Mouse (Mus musculus): Measurements from ENCODE around the gene Cers6. TPM values are rescaled to one million over a fixed set of nuclear protein-coding genes. Genes with fewer than 3 reads are reported as not detected.

Cers6 gene
- total RNA-seq, 2 experiments from 2014 or later: 96.5 to 109 TPM

- peak; percentile 46 to 55 for DNase-seq
These were observed 23.3 kb downstream of the Cers6 start for GRCm38 (mm10) chr2:68884573-68884972.

- no peak for DNase-seq
These were observed 24.0 kb downstream of the Cers6 start for GRCm38 (mm10) chr2:68885206-68885605.

DNA sequence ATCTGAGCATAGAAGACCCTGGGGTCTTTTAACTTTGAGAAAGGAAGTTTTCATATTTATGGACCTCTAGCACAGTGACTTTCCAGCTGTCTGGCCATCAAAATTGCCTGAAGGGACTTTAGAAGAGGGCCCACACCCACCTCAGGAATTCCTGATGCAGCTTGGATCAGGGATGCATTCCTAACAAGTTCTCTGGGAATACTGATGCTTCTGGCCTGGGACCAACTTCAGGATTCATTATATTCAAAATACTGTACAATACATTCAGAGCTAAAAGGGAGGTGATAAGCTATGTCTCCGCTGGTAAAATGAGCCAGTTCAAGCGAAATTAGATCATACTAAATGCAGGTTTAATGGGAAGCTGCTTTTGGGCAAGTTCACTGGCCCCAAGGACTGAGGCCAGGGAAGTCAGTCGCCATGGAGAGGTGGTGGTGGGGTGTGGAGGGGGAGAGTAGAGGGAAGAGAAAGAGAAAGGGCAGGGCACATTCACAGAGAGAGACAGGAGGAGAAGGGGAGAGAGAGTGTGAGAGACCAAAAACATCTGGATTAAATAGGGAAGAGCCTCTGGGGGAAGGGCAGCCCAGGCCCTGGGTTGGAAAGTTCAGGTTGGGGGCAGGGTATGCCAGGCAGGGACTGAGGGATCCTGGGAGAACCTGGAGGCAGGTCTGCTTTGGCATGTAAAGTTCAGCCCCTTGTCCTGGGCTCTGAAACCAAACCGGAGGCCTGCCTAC lies 24.7 kb downstream of the Cers6 start:
- DNase-seq: no peak

- no peak for DNase-seq
These were observed 25.4 kb downstream of the Cers6 start for GRCm38 (mm10) chr2:68886661-68887060.

DNA sequence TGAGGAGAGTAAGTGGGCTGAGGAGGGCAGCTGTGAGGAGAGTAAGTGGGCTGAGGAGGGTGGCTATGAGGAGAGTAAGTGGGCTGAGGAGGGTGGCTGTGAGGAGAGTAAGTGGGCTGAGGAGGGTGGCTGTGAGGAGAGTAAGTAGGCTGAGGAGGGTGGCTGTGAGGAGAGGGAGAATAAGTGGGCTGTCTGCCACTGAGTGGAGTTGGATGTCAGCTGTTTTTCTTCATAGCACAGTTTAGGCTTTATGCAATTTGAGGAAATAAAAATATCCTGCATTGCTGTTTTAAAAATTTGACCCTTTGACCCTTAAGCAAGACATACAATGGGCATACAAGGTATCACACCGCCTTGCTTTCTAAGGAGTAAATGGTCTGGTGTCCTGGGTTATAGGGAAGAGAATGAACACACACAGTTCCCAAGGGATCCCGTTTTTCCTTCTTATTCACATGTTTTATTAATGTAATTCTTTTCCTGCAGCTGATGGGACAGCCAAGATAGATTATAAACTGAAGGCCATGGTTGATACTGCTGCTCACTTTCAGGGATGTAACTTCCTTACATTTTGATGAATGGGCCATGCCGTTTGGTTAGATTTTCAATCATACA lies 27.0 kb downstream of the Cers6 start:
- DNase-seq: no peak

- DNase-seq: no peak
These were observed 28.5 kb downstream of the Cers6 start for GRCm38 (mm10) chr2:68889661-68890170.

DNA sequence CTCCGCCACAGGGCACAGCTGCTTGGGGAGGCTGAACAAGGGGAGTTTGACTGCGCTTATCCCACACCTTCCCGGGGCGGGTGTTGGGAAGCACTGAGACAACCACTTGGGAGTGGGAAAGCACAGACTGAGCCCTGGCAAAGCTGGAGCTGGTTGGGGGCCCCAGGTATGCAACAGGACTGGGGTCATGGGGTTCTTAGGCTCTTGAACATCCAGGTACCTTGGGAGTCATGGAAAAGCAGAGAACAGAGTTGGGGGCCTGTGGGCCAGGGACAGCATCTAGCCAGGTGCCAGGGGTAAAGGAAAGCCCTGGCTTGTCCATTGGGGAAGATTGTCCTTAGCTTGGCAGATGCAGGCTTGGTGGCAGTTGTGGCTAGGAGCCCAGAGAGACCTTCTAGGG lies 31.2 kb downstream of the Cers6 start:
- DNase-seq: no peak

GRCm38 (mm10) chr2:68895044-68895764 lies 34.0 kb downstream of the Cers6 start:
- DNase-seq: no peak

- no peak for DNase-seq
These were observed 35.0 kb downstream of the Cers6 start for GRCm38 (mm10) chr2:68896196-68896595.

DNA sequence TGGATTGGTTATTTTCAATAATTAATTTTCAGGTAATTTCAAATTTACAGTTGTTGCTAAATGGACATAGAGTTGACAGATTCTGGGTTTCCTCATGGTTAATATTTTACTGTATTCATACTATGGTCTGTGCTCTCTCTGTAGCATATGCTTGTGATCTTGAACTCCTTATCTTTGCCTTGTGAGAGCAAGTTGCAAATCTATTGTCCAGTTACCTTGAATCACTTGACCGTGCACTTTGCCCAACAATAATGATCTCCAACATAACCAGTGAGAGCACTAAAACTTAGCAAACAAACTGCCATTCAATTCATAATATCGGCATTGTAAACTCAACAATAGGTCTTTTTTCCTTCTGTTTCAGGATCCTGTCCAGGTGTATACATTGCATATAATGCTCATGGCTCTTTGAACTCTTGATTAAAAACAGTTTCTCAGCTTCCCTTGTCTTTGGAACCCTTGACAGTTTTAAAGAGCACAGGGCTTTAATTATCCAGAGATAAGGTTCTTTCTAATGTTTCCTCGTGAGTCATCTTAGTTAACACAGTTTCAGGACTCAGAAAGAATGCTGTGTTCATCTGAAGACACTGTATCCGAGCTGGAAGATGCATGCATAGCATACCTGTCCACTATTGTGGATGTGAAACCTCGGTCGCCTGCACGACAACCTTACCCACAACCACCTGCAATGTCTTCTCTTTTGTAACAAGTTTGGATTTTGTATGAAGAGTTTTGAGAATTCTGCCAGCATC lies 38.7 kb downstream of the Cers6 start:
- DNase-seq: no peak

DNA sequence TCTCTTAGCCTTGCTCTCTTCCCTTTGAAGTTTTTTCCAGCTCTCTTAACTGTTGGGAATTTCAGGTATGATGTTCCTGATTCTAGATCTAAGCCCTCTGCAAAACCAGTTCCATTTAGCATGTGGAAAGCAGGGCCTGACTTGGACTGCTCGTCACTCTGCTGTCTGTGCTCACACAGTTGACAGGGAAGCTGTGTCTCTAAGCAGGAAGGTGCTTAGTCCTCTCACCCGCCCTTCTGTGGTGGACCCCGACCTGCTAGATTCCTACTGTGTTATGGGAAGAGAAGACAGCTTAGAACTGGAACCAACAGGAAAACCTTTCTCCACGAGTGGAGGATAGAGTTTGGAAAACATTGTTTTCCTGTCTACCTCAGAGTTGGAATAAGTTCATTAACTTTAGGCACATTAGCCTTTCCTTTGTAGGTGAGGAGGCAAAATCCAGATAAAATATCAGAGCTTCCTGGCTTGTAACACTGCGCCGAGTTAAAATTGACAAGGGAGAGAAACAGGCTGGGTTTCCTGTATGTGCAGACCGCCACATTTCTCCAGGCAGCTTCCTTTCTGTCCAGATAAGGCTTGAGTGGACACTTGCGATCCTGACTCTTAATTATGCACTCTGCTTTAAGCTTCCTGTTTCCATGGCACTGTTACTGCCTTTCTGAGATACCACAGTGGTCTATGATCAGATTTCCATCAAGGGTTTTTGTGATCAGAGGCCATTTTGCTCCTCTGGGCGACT lies 39.6 kb downstream of the Cers6 start:
- no peak for DNase-seq

DNA sequence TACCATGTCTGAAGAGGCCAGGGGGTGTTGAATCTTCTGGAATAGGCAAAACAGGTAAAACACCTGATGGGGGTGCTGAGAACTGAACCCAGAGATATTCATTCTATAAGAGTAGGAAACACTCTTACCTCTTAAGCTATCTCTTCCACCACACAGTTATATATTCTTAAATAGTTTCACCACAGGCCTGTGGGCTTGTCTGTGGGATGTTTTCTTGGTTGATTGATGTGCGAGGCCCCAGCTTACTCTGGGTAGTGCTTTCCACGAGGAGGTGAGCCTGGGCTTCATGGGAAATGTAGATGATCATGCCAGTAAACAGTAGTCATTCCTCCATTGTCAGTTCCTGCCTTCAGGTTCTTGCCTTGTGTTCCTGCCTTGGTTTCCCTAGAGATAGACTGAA lies 40.5 kb downstream of the Cers6 start:
- DNase-seq: no peak

DNA sequence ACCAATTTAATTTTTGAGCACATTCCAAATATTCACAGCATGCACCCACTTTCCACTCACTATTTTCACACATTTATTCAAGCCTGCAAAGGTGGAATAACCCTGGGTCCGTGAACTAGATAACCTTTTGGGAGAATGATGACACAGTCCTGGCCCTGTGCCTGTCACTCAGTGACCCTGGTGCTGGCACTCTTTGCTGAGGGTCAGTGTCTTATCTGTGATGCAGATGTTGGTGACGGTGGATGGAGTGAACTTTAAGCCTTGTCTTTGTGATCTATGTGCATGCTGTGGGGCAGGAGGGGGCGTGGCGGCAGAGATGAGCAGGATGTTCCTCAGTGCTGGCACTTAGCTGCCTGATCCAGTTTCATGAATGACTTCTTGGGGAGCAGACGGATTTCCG lies 41.3 kb downstream of the Cers6 start:
- no peak for DNase-seq

DNA sequence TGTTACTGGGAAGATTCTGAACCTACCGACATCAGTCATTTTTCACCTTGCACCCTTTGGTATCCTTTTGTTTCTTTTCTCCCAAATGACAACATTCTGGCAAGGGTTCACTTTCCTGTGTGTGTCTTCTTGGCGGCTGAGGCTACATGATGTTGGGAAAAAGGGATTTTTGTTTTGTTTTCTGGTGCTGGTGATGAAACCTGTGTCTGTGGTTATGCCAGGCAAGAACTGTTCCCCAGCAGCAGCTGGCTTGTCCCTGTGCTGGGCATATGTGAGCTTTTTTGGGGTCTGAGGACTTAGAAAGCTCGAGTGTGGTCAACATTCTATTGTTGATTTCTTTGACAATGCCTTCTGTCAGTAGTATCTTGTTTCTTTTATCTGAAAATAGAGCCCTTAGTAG lies 45.7 kb downstream of the Cers6 start:
- no peak for DNase-seq

DNA sequence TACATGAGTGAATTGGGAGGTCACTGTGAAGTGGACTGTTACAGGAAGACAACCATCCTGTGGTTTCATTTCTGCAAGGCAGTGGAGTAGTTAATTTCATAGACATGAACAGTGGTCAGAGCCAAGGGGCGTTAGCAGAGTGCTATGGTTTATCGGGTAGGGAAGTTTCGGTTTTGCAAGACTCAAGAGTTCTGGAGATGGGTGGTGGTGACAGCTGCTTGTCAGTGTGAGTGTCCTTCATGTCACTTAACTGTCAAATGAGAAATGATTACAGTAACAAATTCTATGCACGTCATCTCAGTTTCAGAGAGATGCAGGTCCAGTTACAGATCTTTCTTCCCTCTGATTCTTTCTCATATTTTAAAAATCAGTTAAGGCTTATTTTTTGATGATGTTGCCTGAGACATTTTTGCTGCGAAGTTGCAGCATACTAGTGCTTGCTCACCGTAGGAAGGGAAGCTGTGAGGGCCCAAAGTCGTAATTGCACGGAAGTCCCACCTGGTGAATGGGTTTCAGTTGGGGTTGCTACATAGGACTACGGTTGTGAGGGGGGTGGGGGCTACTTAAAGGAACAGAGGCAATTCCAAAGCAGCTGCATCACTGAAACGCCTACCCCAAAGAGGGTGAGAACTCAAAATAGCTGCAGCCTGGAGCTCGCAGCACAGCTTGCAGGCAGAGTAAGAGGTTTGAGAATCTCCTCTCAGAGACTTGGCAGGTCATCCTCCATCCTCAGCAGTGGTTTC lies 46.7 kb downstream of the Cers6 start:
- no peak for DNase-seq

GRCm38 (mm10) chr2:68910727-68911126 lies 49.5 kb downstream of the Cers6 start:
- DNase-seq: no peak

- DNase-seq: no peak
These were observed 50.6 kb downstream of the Cers6 start for GRCm38 (mm10) chr2:68911587-68912483.

DNA sequence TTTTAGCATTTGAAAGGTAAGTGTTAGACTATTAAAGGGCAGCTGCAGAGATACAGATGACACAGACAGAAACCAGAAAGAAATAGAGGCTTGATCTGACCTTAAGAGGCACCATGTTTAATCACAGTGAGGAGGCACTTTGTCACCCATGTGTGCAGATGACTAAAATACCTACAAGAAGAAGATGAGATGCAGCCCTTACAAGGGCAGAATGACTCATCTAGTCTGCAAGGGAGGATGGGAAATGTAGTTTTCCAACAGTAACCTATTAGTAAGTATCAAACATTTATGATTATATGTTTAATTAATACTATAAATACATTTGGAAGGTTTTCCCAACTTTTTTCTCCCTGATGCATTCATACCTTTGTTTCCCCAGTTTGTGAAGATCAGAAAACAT lies 54.5 kb downstream of the Cers6 start:
- no peak for DNase-seq

GRCm38 (mm10) chr2:68916299-68916698 lies 55.1 kb downstream of the Cers6 start:
- DNase-seq: no peak

DNA sequence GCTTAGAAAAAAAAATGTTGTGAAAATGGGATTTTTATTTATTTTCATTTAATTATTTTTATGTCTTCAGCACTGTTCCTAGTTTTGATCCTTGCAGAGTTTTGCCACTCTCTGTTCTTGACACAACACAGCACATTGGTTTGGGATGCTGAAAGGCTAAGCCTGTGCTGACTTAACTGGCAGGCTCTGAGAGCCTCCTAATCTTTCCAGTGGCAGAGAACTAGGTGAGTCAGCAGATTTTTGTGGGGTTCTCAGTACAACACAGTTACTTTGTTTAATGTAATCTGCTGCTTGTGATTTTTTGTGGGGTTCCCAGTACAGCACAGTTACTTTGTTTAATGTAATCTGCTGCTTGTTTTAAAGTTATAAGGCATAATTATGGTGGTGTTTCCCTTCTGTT lies 55.8 kb downstream of the Cers6 start:
- DNase-seq: no peak
